Mouse (Mus musculus) heart, adult 11 months (tissue): Measurements from ENCODE around the gene Noxo1.
"Not testable (repeated sequence)": the region's sequence is repeated elsewhere in the genome, so short reads cannot be mapped to it uniquely, and the experiment has no call there.

Experiments used
- DNase-seq: peaks from one replicate; pipeline ENCODE4 v3.0.0; 2022

Gene Noxo1

DNA sequence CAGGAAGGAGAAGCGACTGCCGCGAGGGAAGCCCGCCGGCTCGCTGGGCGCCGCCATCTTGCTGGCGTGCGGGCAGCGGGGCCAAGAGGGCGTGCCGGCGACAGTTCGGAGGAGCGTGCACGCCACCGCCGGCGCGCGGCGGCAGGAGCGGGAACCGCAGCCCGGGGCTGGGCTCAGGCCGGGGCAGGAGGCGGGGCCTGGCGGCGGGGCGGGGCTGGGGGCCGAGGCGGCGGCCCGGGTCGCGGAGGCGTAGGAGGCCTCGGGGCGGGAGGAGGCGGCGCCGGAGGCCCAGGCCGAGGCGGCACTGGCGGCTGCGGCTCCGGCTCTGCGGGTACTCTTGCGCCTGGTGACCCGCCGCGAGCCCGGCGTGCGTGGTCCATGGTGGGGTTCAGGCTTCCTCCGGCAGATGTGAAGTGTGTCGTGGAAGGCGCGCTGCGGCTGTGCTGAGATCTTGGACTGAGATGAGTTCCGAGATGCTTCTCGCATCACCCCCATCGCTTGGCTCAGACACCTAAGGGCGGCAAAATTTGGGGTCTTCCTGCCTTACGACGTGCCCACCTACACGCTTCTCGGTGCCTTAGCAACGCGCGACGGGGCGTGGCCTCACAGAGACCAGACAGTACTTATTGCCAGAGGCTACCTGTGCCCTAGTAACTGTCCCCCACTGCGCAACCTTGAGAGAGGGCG, at the start of gene Noxo1, which contains the start of gene Gfer:
Noxo1 (plus strand) TSS at position 224 of the 687 bp plus-strand sequence.
Gfer (minus strand) TSS at position 146 of the 687 bp plus-strand sequence.
- peak; percentile 99 for DNase-seq

DNA sequence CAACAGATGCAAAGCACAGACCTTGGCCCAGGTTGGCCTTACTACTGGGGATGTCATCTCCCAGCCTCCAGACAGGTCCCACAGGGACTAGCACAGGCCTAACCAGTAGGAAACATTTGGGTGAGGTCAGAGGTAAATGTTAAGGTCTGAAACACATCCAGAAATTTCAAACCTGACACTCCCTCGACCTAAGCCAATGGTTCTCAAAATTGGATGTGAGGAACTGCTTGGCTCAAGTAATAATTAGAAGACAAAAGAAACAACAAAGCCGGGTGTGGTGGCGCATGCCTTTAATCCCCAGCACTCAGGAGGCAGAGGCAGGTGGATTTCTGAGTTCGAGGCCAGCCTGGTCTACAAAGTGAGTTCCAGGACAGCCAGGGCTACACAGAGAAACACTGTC, 49.7 kb upstream of the Noxo1 start:
- no peak for DNase-seq

DNA sequence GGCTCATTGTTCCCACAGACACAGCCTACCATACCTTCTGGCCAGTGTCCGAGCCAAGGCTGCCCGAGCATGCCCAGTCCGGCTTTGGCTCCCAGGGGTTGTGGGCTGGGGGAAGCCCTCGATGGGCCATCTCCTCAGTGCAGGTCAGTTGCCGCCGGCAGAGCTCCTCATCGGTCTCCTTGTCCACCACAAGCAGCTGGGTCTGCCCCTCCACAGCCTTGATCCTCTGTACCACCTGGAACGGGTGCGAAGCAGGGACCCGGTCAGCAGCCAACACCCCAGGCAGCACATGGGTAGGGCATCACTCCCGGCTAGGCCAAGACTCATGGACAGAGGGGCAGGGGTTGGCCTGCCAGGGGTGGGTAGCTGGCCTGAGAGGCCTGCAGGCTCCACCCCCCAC, 48.5 kb upstream of the Noxo1 start:
- peak; percentile 97 for DNase-seq

GRCm38 (mm10) chr17:24648731-24649377, 47.2 kb upstream of the Noxo1 start:
- peak; percentile 92 for DNase-seq

GRCm38 (mm10) chr17:24649581-24650069, 46.4 kb upstream of the Noxo1 start:
- DNase-seq = peak; percentile 99

DNA sequence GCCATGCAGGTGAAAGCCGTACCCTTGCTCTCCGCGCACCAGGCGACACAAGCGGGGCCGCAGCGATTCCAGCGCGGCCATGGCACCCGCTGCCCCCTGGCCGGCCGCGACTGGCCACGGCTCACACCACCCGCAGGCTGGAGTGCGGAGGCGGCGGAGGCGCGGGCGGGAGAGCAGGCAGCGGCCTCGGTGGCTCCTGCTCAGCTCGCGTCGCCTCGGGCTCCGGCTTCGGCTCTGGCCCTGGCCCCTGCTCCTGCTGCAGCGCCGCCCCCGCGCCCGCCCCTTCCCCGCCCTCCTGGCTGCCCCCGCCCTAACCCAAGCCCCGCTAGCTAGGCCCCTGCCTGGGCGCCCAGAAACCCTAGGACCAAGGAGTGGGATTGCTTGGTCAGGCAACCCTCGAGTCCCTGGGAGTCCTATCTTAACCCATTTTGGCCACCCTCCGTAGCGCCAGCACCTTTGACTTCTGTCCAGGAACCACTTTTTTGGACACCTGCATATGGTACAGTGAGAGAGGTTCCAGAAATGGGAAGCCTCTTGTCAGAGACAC, 45.9 kb upstream of the Noxo1 start, which contains the start of gene Slc9a3r2:
Slc9a3r2 (minus strand) TSS at position 258 of the 547 bp plus-strand sequence.
- peak; percentile 98 for DNase-seq

DNA sequence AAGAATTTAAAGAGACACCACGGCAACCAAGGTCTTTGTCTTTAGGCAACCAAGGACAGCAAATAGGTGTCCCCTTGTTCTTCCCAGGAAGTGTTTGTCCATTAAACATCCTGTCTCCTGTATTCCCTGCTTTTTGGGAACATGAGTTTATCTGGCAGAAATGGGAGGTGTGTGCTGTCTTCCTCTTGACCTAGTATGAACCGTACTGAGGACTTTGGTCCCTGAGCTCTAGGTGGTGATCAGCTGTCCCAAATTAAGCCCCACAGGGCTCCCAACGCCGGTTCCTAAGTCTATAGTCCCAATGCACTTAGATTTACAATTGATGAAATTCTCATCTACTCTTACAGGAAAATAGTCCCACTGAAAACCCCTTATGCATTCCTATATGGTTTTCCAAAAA, 45.3 kb upstream of the Noxo1 start:
- DNase-seq = no peak

DNA sequence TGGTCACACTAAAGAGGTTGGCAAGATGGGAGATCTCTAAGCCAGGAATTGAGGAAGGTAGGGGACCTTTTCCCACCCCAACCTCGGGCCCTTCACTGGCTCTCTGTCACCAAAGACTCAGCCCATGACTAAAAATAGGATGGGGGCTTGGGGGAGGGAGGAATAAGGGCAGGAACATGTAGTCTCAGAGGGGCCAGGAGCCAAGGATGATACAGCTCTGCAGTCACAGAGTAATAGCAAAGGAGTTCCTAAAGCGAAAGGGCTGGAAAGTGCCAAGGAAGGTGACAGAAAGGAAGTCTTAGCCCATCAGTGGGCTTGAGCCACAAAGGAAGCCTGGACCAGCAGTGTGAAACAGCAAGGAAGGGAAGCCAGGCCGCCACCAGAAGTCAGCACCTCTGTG, 44.2 kb upstream of the Noxo1 start:
- DNase-seq = peak; percentile 90

GRCm38 (mm10) chr17:24653967-24654710, 41.9 kb upstream of the Noxo1 start:
- peak; percentile 96 for DNase-seq

DNA sequence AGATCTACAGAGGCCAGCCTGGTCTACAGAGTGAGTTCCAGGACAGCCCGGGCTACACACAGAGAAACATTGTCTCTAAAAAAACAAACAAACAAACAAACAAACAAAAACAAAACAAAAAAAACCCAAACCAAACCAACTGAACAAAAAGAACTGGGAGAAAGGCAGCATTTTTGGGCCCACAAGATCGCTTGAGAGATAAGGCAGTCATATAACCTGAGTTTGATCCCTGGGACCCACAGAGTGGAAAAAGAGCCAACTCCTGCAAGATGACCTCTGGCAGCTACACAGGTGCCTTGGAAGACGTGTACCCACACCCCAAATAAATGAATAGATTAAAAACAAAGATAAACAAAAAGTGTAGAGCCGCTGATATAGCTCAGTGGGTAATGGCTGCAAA, 41.1 kb upstream of the Noxo1 start:
- DNase-seq = no peak

GRCm38 (mm10) chr17:24658017-24658758, 37.8 kb upstream of the Noxo1 start, which contains the start of gene Npw:
Gene Npw, minus strand, starts transcription at chr17:24658457.
- DNase-seq = peak; percentile 90

DNA sequence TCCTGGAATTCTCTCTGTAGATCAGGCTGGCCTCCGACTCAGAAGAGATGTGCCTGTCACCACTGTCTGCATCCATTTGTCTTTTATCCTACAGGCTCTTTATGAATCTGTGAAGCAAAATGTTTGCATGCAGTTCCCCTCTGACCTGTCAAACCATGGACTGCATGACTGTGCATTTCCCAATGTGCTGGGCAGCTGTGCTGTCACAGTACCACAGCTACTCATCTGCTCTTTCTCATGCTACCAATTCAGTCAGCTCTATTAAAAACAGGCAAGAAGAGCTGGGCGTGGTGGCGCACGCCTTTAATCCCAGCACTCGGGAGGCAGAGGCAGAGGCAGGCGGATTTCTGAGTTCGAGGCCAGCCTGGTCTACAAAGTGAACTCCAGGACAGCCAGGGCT, 29.0 kb upstream of the Noxo1 start:
- DNase-seq = not testable (repeated sequence)

DNA sequence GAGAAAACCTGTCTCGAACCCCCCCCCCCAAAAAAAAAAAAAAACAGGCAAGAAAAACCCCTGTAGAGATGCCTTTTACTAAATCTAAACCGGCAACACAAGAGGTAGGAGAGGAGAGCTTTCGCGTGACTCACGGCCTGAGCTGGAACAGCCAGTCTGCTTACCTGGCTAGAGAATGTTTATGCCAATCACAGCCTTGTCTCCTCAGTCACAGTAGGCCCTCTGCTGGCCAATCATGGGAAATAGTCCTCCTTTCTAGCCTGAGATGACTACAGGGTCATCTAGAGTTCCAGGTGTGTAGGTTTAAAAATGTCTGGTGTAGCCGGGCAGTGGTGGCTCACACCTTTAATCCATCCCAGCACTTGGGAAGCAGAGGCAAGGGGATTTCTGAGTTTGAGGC, 28.6 kb upstream of the Noxo1 start:
- DNase-seq = peak; percentile 94

- DNase-seq = not testable (repeated sequence)
Measured at GRCm38 (mm10) chr17:24669214-24669544, 26.9 kb upstream of the Noxo1 start.

DNA sequence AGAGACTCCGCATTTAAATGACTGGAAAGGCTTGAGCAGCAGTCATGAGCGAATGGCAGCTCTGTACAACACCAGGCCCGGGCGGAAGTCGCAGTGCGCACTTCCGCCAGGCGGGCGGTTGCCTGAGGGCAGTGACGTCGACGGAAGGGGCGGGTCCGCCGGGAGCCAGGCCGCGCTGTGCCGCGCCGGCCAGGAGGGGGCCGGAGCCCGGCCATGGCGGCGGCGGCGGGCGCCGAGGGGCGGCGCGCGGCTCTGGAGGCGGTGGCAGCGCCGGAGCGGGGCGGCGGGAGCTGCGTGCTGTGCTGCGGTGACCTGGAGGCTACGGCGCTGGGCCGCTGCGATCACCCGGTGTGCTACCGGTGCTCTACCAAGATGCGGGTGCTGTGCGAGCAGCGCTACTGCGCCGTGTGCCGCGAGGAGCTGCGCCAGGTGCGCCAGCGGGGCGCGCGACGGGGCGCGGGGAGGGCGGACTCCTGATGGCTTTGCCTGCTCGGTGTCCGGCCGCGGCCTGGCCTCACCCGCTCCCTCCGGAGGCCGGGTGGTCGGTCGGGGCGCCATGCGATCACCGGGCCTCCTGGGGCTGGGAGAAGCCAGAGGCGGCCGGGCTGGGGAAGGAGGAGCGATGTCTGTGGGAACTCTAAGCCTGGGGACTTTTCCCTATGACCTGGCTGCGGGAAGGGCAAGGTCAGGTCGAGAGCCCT, 26.3 kb upstream of the Noxo1 start, which contains the start of gene Zfp598:
Zfp598 (plus strand) TSS at position 143 of the 701 bp plus-strand sequence.
- DNase-seq = peak; percentile 99

- peak; percentile 82 for DNase-seq
Measured at GRCm38 (mm10) chr17:24670246-24670844, 25.7 kb upstream of the Noxo1 start.

- DNase-seq = peak; percentile 91
Measured at GRCm38 (mm10) chr17:24671346-24671745, 24.7 kb upstream of the Noxo1 start.

GRCm38 (mm10) chr17:24672141-24672540, 23.9 kb upstream of the Noxo1 start:
- peak; percentile 98 for DNase-seq

- DNase-seq = peak; percentile 88
Measured at GRCm38 (mm10) chr17:24674277-24674676, 21.8 kb upstream of the Noxo1 start.

- peak; percentile 94 for DNase-seq
Measured at GRCm38 (mm10) chr17:24676187-24676586, 19.8 kb upstream of the Noxo1 start.

DNA sequence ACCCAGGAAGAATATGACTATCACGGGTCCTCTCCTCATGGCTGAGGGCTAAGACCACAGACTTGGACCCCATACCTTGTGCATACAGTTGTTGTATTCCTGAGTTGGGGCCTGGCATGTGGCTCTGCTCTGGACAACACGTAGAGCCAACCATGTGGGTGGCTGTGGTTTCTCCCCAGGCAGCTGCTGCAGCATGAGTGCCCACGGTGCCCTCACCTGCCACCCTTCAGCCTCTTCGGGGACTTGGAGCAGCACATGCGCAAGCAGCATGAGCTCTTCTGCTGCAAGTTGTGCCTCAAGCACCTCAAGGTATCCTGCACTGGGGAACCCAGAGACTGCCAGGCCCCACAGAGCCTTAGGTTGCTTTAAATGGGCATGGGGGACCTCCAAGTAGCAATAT, 19.2 kb upstream of the Noxo1 start:
- DNase-seq = peak; percentile 86
